ENCODE assay signal across 11 mouse cellular contexts in genomic region chr14:12344746-12345240, GRCm38 (mm10). TPM values are rescaled to one million over a fixed set of nuclear protein-coding genes. Genes with fewer than 3 reads are reported as not detected.
A peak's percentile ranks its signal among the peaks of the same experiment; 100 is the strongest.
DNase-seq lines count a peak whose midpoint lies in the region; ATAC-seq and TF ChIP-seq lines count a peak whose summit lies in the region.
"Had no signal": no experiment of that assay in that cellular context is flagged by ENCODE, and none has a peak within 500 bp of the region (broad histone marks: within the 10 kb centered on the region; RNA-seq: fewer than 3 reads in every experiment).

No protein-coding gene starts in this region.

- H3K9ac ChIP-seq in lung, embryonic 16.5 days (ENCODE audit: low read length), result no peak overlapping the region
- no peak overlapping the region for H3K9ac ChIP-seq in hindbrain, postnatal 0 days (replicated peaks; ENCODE audit: low read length)

- intact Hi-C loops in gastrocnemius, postnatal 36 days (cut with DNase I), result no loop called here

- DNase-seq in gastrocnemius, postnatal 10 days, result peak; percentile 14
- DNase-seq in gastrocnemius, postnatal 36 days, result no peak
- no peak for DNase-seq in lung, postnatal 10 days
- DNase-seq in hindbrain, postnatal 0 days (ENCODE audit: low spot score), result no peak
- DNase-seq in retina, embryonic 14.5 days (ENCODE audit: low spot score), result peak; percentile 70
- DNase-seq in spleen, postnatal 14 days (ENCODE audit: low spot score in 2 of 2), result no peak
- no peak for DNase-seq in frontal cortex, postnatal 25 days (ENCODE audit: low spot score in 2 of 2)
- DNase-seq: lung, postnatal 4 days had no signal

- TF ChIP-seq CTCF in hindbrain, postnatal 0 days (IDR thresholded peaks at IDR 0.05; ENCODE audit: low read depth), result no peak

- no peak overlapping the region for H3K27ac ChIP-seq in lung, embryonic 16.5 days (ENCODE audit: low read length)
- no peak overlapping the region for H3K27ac ChIP-seq in hindbrain, postnatal 0 days

- H3K4me1 ChIP-seq in lung, embryonic 16.5 days (replicated peaks; ENCODE audit: control insufficient read depth, insufficient read depth, low read length), result no peaks in the 10 kb centered on the region; the same call in 1 of the 2 replicates
- no peaks in the 10 kb centered on the region for H3K4me1 ChIP-seq in hindbrain, postnatal 0 days (ENCODE audit: insufficient read depth, low read length)

- H3K4me2 ChIP-seq in lung, embryonic 16.5 days (ENCODE audit: low read depth, low read length), result no peak overlapping the region
- H3K4me2 ChIP-seq in hindbrain, postnatal 0 days (ENCODE audit: low read depth, low read length), result peak overlapping the region; percentile 31; the same call in 1 of the 2 replicates

- H3K36me3 ChIP-seq in lung, embryonic 16.5 days (ENCODE audit: control insufficient read depth, insufficient read depth, low read length), result no peaks in the 10 kb centered on the region
- H3K36me3 ChIP-seq in hindbrain, postnatal 0 days (ENCODE audit: insufficient read depth, low read length), result no peaks in the 10 kb centered on the region

- peaks cover 99% of the 10 kb centered on the region for H3K27me3 ChIP-seq in lung, embryonic 16.5 days (ENCODE audit: control insufficient read depth, insufficient read depth, low read depth, low read length)
- peaks cover 85% of the 10 kb centered on the region for H3K27me3 ChIP-seq in hindbrain, postnatal 0 days (ENCODE audit: insufficient read depth, low read length)
- H3K27me3 ChIP-seq: CH12.LX had no signal

- peak; percentile 30; the same call in 1 of the 2 replicates for ATAC-seq in lung, embryonic 16.5 days (ENCODE audit: low read depth)
- no peak for ATAC-seq in hindbrain, postnatal 0 days

- WGBS in lung, embryonic 16.5 days, result under 1% methylated on average over 39 of the region's 39 CpGs
- under 1% methylated on average over 39 of the region's 39 CpGs for WGBS in hindbrain, postnatal 0 days

- no peak overlapping the region for H3K4me3 ChIP-seq in lung, embryonic 16.5 days (ENCODE audit: low read length)
- H3K4me3 ChIP-seq in hindbrain, postnatal 0 days (ENCODE audit: low read length), result peak overlapping the region; percentile 15; the same call in 1 of the 2 replicates

- no peaks in the 10 kb centered on the region for H3K9me3 ChIP-seq in lung, embryonic 16.5 days (ENCODE audit: control insufficient read depth, low read length)
- H3K9me3 ChIP-seq in hindbrain, postnatal 0 days (ENCODE audit: low read length), result no peaks in the 10 kb centered on the region

RNA-seq across cellular contexts. Expression of gene Fezf2, which starts 3.2 kb away (rescaled TPM):
- not detected for total RNA-seq in gastrocnemius, postnatal 10 days (2021)
- not detected for total RNA-seq in gastrocnemius, postnatal 36 days (2021)
- polyA plus RNA-seq in lung, embryonic 16.5 days (2015; fragmentation: Nextera tagmentation; extraction: Ambion mirVana), result 0.09 TPM in 1 of 2 replicates, not detected in the other
- 0.52 and 1.8 TPM in 2 replicates for total RNA-seq in hindbrain, postnatal 0 days (2014; rRNA removed)
- not detected in 2 replicates for polyA plus RNA-seq in hindbrain, postnatal 0 days (2015; fragmentation: Nextera tagmentation; extraction: Ambion mirVana)
- total RNA-seq: CH12.LX had no signal
- polyA plus RNA-seq: testis, adult 2 months had no signal

Comparison
In these comparisons a context has a peak if more than half of its experiments do, and no peak if none do; other contexts are left out.
1. DNase-seq: peak in gastrocnemius, postnatal 10 days (single experiment) and retina, embryonic 14.5 days (single experiment); none in gastrocnemius, postnatal 36 days (0 of 2), lung, postnatal 10 days (single experiment), hindbrain, postnatal 0 days (single experiment), spleen, postnatal 14 days (0 of 2) and frontal cortex, postnatal 25 days (0 of 2).